In genomic region chr6:35380721-35381466, GRCm38 (mm10) we compare ENCODE assay signal across 8 mouse cellular contexts. TPM values are rescaled to one million over a fixed set of nuclear protein-coding genes. Genes with fewer than 3 reads are reported as not detected.
DNase-seq lines count a peak whose midpoint lies in the region; ATAC-seq and TF ChIP-seq lines count a peak whose summit lies in the region.

No protein-coding gene starts in this region.

- no peaks in the 10 kb centered on the region for H3K36me3 ChIP-seq in forebrain, postnatal 0 days (ENCODE audit: insufficient read depth)
- no peaks in the 10 kb centered on the region for H3K36me3 ChIP-seq in intestine, postnatal 0 days (ENCODE audit: control insufficient read depth, insufficient read depth)
- no peaks in the 10 kb centered on the region for H3K36me3 ChIP-seq in liver, embryonic 12.5 days
- H3K36me3 ChIP-seq in neural tube, embryonic 12.5 days = no peaks in the 10 kb centered on the region

- TF ChIP-seq CTCF in gastrocnemius, adult 2 months (IDR thresholded peaks at IDR 0.05) = peak; percentile 86
- TF ChIP-seq CTCF in forebrain, postnatal 0 days (IDR thresholded peaks at IDR 0.05; ENCODE audit: low read depth) = peak; percentile 89
- TF ChIP-seq CTCF in intestine, postnatal 0 days (IDR thresholded peaks at IDR 0.05; ENCODE audit: low read depth) = peak; percentile 92

- H3K27me3 ChIP-seq in forebrain, postnatal 0 days (ENCODE audit: insufficient read depth, low read length) = no peaks in the 10 kb centered on the region
- H3K27me3 ChIP-seq in intestine, postnatal 0 days (replicated peaks; ENCODE audit: control insufficient read depth, insufficient read depth, low read length) = no peaks in the 10 kb centered on the region
- H3K27me3 ChIP-seq in liver, embryonic 12.5 days (replicated peaks) = no peaks in the 10 kb centered on the region
- H3K27me3 ChIP-seq in neural tube, embryonic 12.5 days (replicated peaks) = no peaks in the 10 kb centered on the region

- H3K4me2 ChIP-seq in forebrain, postnatal 0 days (ENCODE audit: low read depth) = peak overlapping the region; percentile 33
- H3K4me2 ChIP-seq in intestine, postnatal 0 days (replicated peaks; ENCODE audit: low read depth) = peak overlapping the region; percentile 60
- peak overlapping the region; percentile 58 for H3K4me2 ChIP-seq in liver, embryonic 12.5 days
- peak overlapping the region; percentile 51 for H3K4me2 ChIP-seq in neural tube, embryonic 12.5 days (replicated peaks)

- intact Hi-C loops in gastrocnemius, adult 2 months (cut with DNase I) = loop anchor here (10.0 kb wide), 1 partner anchor 184 kb away; no protein-coding TSS in a partner anchor

- H3K9ac ChIP-seq in forebrain, postnatal 0 days = no peak overlapping the region
- H3K9ac ChIP-seq in intestine, postnatal 0 days (ENCODE audit: low read depth, low read length) = no peak overlapping the region
- H3K9ac ChIP-seq in liver, embryonic 12.5 days = peak overlapping the region; percentile 50
- H3K9ac ChIP-seq in neural tube, embryonic 12.5 days = no peak overlapping the region

- WGBS in forebrain, postnatal 0 days = 17% methylated on average over 11 of the region's 11 CpGs
- 20% methylated on average over 11 of the region's 11 CpGs for WGBS in intestine, postnatal 0 days
- WGBS in liver, embryonic 12.5 days (ENCODE audit: insufficient replicate concordance) = 21% methylated on average over 11 of the region's 11 CpGs
- 27% methylated on average over 11 of the region's 11 CpGs for WGBS in neural tube, embryonic 12.5 days

- H3K27ac ChIP-seq in gastrocnemius, adult 2 months = no peak overlapping the region; the same call in 1 of the 2 replicates
- H3K27ac ChIP-seq in forebrain, postnatal 0 days (ENCODE audit: low read depth, low read length) = no peak overlapping the region
- no peak overlapping the region for H3K27ac ChIP-seq in intestine, postnatal 0 days (ENCODE audit: low read depth, low read length)
- no peak overlapping the region for H3K27ac ChIP-seq in liver, embryonic 12.5 days
- H3K27ac ChIP-seq in neural tube, embryonic 12.5 days = no peak overlapping the region

- H3K4me1 ChIP-seq in forebrain, postnatal 0 days (ENCODE audit: insufficient read depth) = no peaks in the 10 kb centered on the region
- no peaks in the 10 kb centered on the region for H3K4me1 ChIP-seq in intestine, postnatal 0 days (replicated peaks; ENCODE audit: control insufficient read depth, insufficient read depth, low read length)
- peaks cover 12% of the 10 kb centered on the region; the same call in 1 of the 2 replicates for H3K4me1 ChIP-seq in liver, embryonic 12.5 days
- H3K4me1 ChIP-seq in neural tube, embryonic 12.5 days = no peaks in the 10 kb centered on the region

- H3K9me3 ChIP-seq in forebrain, postnatal 0 days (ENCODE audit: low read length) = no peaks in the 10 kb centered on the region
- no peaks in the 10 kb centered on the region for H3K9me3 ChIP-seq in intestine, postnatal 0 days (ENCODE audit: control insufficient read depth)
- H3K9me3 ChIP-seq in liver, embryonic 12.5 days (replicated peaks) = no peaks in the 10 kb centered on the region
- no peaks in the 10 kb centered on the region for H3K9me3 ChIP-seq in neural tube, embryonic 12.5 days

- H3K4me3 ChIP-seq in gastrocnemius, adult 2 months = peak overlapping the region; percentile 58
- no peak overlapping the region for H3K4me3 ChIP-seq in forebrain, postnatal 0 days (ENCODE audit: low read depth, low read length)
- peak overlapping the region; percentile 22 for H3K4me3 ChIP-seq in intestine, postnatal 0 days (ENCODE audit: low read depth, low read length)
- H3K4me3 ChIP-seq in liver, embryonic 12.5 days = peak overlapping the region; percentile 44
- H3K4me3 ChIP-seq in neural tube, embryonic 12.5 days = no peak overlapping the region

- ATAC-seq in forebrain, postnatal 0 days = peak; percentile 78
- ATAC-seq in intestine, postnatal 0 days = no peak
- peak; percentile 38; the same call in 1 of the 2 replicates for ATAC-seq in liver, embryonic 12.5 days
- ATAC-seq in neural tube, embryonic 12.5 days (ENCODE audit: low FRiP score, low read depth) = peak; percentile 66

- DNase-seq in gastrocnemius, adult 2 months = peak; percentile 28
- no peak for DNase-seq in gastrocnemius, adult 8-10 months (ENCODE audit: low spot score in 2 of 2)
- DNase-seq in c-Kit-positive CD71-positive TER-119-negative erythroid progenitor cells, embryonic 14.5 days (ENCODE audit: low read depth) = peak; percentile 46
- DNase-seq in forebrain, postnatal 0 days = peak; percentile 85
- DNase-seq in gastrocnemius, postnatal 10 days = no peak

RNA-seq across cellular contexts. Expression of gene Fam180a, which starts 55.0 kb away (rescaled TPM):
- total RNA-seq in gastrocnemius, adult 2 months (2021) = 1 to 10 TPM in 1 of 2 experiments, under 1 TPM in 1; 0.36 to 2.0 TPM
- total RNA-seq in gastrocnemius, adult 8-10 months (2022) = 1 to 10 TPM in 1 of 4 experiments, under 1 TPM in 2, not detected in 1; 0.58 to 1.5 (median 0.94) TPM
- 0.86 and 2.4 TPM in 2 replicates for total RNA-seq in forebrain, postnatal 0 days (2014; rRNA removed)
- polyA plus RNA-seq in forebrain, postnatal 0 days (2015; fragmentation: Nextera tagmentation; extraction: Ambion mirVana) = 3.0 and 4.7 TPM in 2 replicates
- 1.5 and 1.9 TPM in 2 replicates for polyA plus RNA-seq in intestine, postnatal 0 days (2015; fragmentation: Nextera tagmentation; extraction: Ambion mirVana)
- 0.08 TPM in 1 of 2 replicates, not detected in the other for polyA plus RNA-seq in liver, embryonic 12.5 days (2016; fragmentation: Nextera tagmentation; extraction: Ambion mirVana)
- not detected in 2 replicates for polyA plus RNA-seq in neural tube, embryonic 12.5 days (2016; fragmentation: Nextera tagmentation; extraction: Ambion mirVana)
- total RNA-seq in gastrocnemius, postnatal 10 days (2021) = 1 to 10 TPM; 1.2 to 1.3 TPM

Comparison
In these comparisons a context has a peak if more than half of its experiments do, and no peak if none do; other contexts are left out.
1. DNase-seq: peak in gastrocnemius, adult 2 months (single experiment), c-Kit-positive CD71-positive TER-119-negative erythroid progenitor cells, embryonic 14.5 days (single experiment) and forebrain, postnatal 0 days (single experiment); none in gastrocnemius, adult 8-10 months (0 of 2) and gastrocnemius, postnatal 10 days (single experiment).
2. H3K4me3 ChIP-seq: peak in gastrocnemius, adult 2 months (single experiment), intestine, postnatal 0 days (single experiment) and liver, embryonic 12.5 days (single experiment); none in forebrain, postnatal 0 days (single experiment) and neural tube, embryonic 12.5 days (single experiment).
3. Peak in every context shown above with its lines, with median percentiles within 50 percentile points of each other: CTCF ChIP-seq and H3K4me2 ChIP-seq.